Mouse (Mus musculus) stomach, embryonic 16.5 days (tissue): ENCODE results near the gene Cyp2w1. TPM values are rescaled to one million over a fixed set of nuclear protein-coding genes. Genes with fewer than 3 reads are reported as not detected.

Experiments used
- ATAC-seq: fragments of 200-750 bp; cut with Nextera tagmentation; 2 replicates; pipeline ENCODE4 v1.8.0; 2017; ENCODE audit warnings: moderate number of reproducible peaks, moderate TSS enrichment; ENCODE audit not compliant: insufficient read depth, low FRiP score
- H3K27ac ChIP-seq: fragments of 300-500 bp; sonication (generic); 2 replicates; pipeline ENCODE4 v1.5.1; 2014; ENCODE audit warnings: low read length
- H3K27me3 ChIP-seq: fragments of 300-500 bp; sonication (generic); 2 replicates; pipeline ENCODE4 v1.6.1; 2014; ENCODE audit warnings: low read length, control low read depth, mixed read lengths; ENCODE audit not compliant: control insufficient read depth, insufficient read depth
- H3K36me3 ChIP-seq: fragments of 300-500 bp; sonication (generic); 2 replicates; pipeline ENCODE4 v1.6.1; 2014; ENCODE audit warnings: low read length; ENCODE audit not compliant: control insufficient read depth, insufficient read depth
- H3K4me1 ChIP-seq: fragments of 300-500 bp; sonication (generic); 2 replicates; pipeline ENCODE4 v1.6.1; 2014; ENCODE audit warnings: low read length, control low read depth, mixed read lengths; ENCODE audit not compliant: control insufficient read depth, insufficient read depth
- H3K4me2 ChIP-seq: fragments of 300-500 bp; sonication (generic); 2 replicates; pipeline ENCODE4 v1.6.1; 2014; ENCODE audit warnings: low read depth, low read length, mixed read lengths
- H3K4me3 ChIP-seq: fragments of 300-500 bp; sonication (generic); replicated peaks from 2 replicates; pipeline ENCODE4 v1.5.1; 2014; ENCODE audit warnings: mild to moderate bottlenecking, low read length
- H3K9ac ChIP-seq: fragments of 300-500 bp; sonication (generic); 2 replicates; pipeline ENCODE4 v1.6.1; 2014; ENCODE audit warnings: low read length
- H3K9me3 ChIP-seq: fragments of 300-500 bp; sonication (generic); replicated peaks from 2 replicates; pipeline ENCODE4 v1.6.1; 2016; ENCODE audit warnings: low read length, control low read depth; ENCODE audit not compliant: control insufficient read depth
- WGBS: fragments of 180-500 bp; shearing (Covaris S2); extraction: QIAGEN DNeasy Blood & Tissue Kit; methylation state at CpG from one replicate; pipeline ENCODE4 v1.1.7; 2014; 5-methylcytosine and 5-hydroxymethylcytosine counted together
- polyA plus RNA-seq: library from polyadenylated mRNA; unstranded; fragments of >200 nt; fragmentation: Nextera tagmentation; extraction: Ambion mirVana; gene quantifications from 2 replicates; pipeline ENCODE4 v1.2.1, GENCODE M21; 2015

The Cyp2w1 gene
- polyA plus RNA-seq, 1 experiment from 2014 or later, result 11.4 TPM

GRCm38 (mm10) chr5:139351628-139352027, 789 bp upstream of the Cyp2w1 start:
- peak overlapping the region; percentile 60 for H3K9ac ChIP-seq
- peak overlapping the region; percentile 90 for H3K27ac ChIP-seq
- H3K27me3 ChIP-seq, result no peaks in the 10 kb centered on the region
- H3K9me3 ChIP-seq, result no peaks in the 10 kb centered on the region
- 20% methylated on average over 8 of the region's 8 CpGs for WGBS
- ATAC-seq, result peak; percentile 28; the same call in 1 of the 2 replicates
- peak overlapping the region; percentile 35 for H3K4me2 ChIP-seq
- H3K4me3 ChIP-seq, result peak overlapping the region; percentile 34; the same call in 1 of the 2 replicates
- peaks cover 30% of the 10 kb centered on the region for H3K4me1 ChIP-seq
- H3K36me3 ChIP-seq, result no peaks in the 10 kb centered on the region

- no peaks in the 10 kb centered on the region for H3K27me3 ChIP-seq
- H3K4me1 ChIP-seq, result peaks cover 30% of the 10 kb centered on the region
- peak overlapping the region; percentile 44 for H3K4me2 ChIP-seq
- 47% methylated on average over 10 of the region's 10 CpGs for WGBS
- H3K27ac ChIP-seq, result peak overlapping the region; percentile 85
- no peaks in the 10 kb centered on the region for H3K36me3 ChIP-seq
- no peaks in the 10 kb centered on the region for H3K9me3 ChIP-seq
- peak overlapping the region; percentile 34 for H3K4me3 ChIP-seq
- peak overlapping the region; percentile 56 for H3K9ac ChIP-seq
- no peak for ATAC-seq
Measured at GRCm38 (mm10) chr5:139353496-139353895, 1.1 kb downstream of the Cyp2w1 start.

- Histone ChIP-seq H3K4me1 (peaks cover 30% of the 10 kb centered on the region), H3K9me3 (no peaks in the 10 kb centered on the region), H3K4me3 (peak overlapping the region; percentile 34), H3K4me2 (peak overlapping the region; percentile 44), H3K27me3 (no peaks in the 10 kb centered on the region), H3K36me3 (no peaks in the 10 kb centered on the region), H3K9ac (peak overlapping the region; percentile 56), H3K27ac (peak overlapping the region; percentile 85)
- ATAC-seq, result peak; percentile 15; the same call in 1 of the 2 replicates
- WGBS, result 74% methylated on average over 11 of the region's 11 CpGs
Measured at GRCm38 (mm10) chr5:139353946-139354345, 1.5 kb downstream of the Cyp2w1 start.

GRCm38 (mm10) chr5:139355235-139355772, 2.9 kb downstream of the Cyp2w1 start:
- H3K4me2 ChIP-seq, result no peak overlapping the region
- H3K4me3 ChIP-seq, result no peak overlapping the region
- WGBS, result 34% methylated on average over 19 of the region's 19 CpGs
- H3K27me3 ChIP-seq, result no peaks in the 10 kb centered on the region
- no peaks in the 10 kb centered on the region for H3K9me3 ChIP-seq
- H3K36me3 ChIP-seq, result no peaks in the 10 kb centered on the region
- H3K27ac ChIP-seq, result no peak overlapping the region
- ATAC-seq, result no peak
- no peak overlapping the region for H3K9ac ChIP-seq
- peaks cover 25% of the 10 kb centered on the region for H3K4me1 ChIP-seq

- Histone ChIP-seq H3K4me2 (no peak overlapping the region), H3K27me3 (no peaks in the 10 kb centered on the region), H3K27ac (no peak overlapping the region), H3K9me3 (no peaks in the 10 kb centered on the region), H3K9ac (no peak overlapping the region), H3K4me3 (no peak overlapping the region), H3K4me1 (0 out of 2 replicates have a peak, but pooled peaks cover 5% of the 10 kb centered on the region), H3K36me3 (no peaks in the 10 kb centered on the region)
- ATAC-seq, result 0 out of 2 replicates have a peak, but pooled peaks have one; percentile 25
- WGBS, result 82% methylated on average over 2 of the region's 2 CpGs
Measured at GRCm38 (mm10) chr5:139358653-139359052, 6.2 kb downstream of the Cyp2w1 start.

- H3K27me3 ChIP-seq, result no peaks in the 10 kb centered on the region
- no peak for ATAC-seq
- H3K4me3 ChIP-seq, result no peak overlapping the region
- H3K36me3 ChIP-seq, result no peaks in the 10 kb centered on the region
- H3K27ac ChIP-seq, result no peak overlapping the region
- H3K9me3 ChIP-seq, result no peaks in the 10 kb centered on the region
- peaks cover 5% of the 10 kb centered on the region; the same call in 1 of the 2 replicates for H3K4me1 ChIP-seq
- no peak overlapping the region for H3K9ac ChIP-seq
- WGBS, result 87% methylated on average over 5 of the region's 5 CpGs
- no peak overlapping the region for H3K4me2 ChIP-seq
Measured at GRCm38 (mm10) chr5:139359244-139359643, 6.8 kb downstream of the Cyp2w1 start.

- WGBS, result 58% methylated on average over 7 of the region's 7 CpGs
Measured at GRCm38 (mm10) chr5:139363858-139364257, 11.4 kb downstream of the Cyp2w1 start.

GRCm38 (mm10) chr5:139364260-139364910, 12.0 kb downstream of the Cyp2w1 start:
- WGBS, result 25% methylated on average over 12 of the region's 12 CpGs
- peak overlapping the region; percentile 40; the same call in 1 of the 2 replicates for H3K27ac ChIP-seq

More at GRCm38 (mm10) chr5:139363858-139364257, 11.4 kb downstream of the Cyp2w1 start:
- no peak overlapping the region for H3K9ac ChIP-seq
- no peaks in the 10 kb centered on the region for H3K36me3 ChIP-seq
- no peak overlapping the region for H3K4me3 ChIP-seq
- no peaks in the 10 kb centered on the region for H3K27me3 ChIP-seq
- no peak overlapping the region for H3K4me2 ChIP-seq
- no peaks in the 10 kb centered on the region for H3K9me3 ChIP-seq
- H3K27ac ChIP-seq, result no peak overlapping the region
- H3K4me1 ChIP-seq, result peaks cover 12% of the 10 kb centered on the region
- ATAC-seq, result no peak

GRCm38 (mm10) chr5:139364911-139365571, 12.6 kb downstream of the Cyp2w1 start:
- Histone ChIP-seq H3K9me3 (no peaks in the 10 kb centered on the region), H3K4me1 (peaks cover 12% of the 10 kb centered on the region), H3K36me3 (no peaks in the 10 kb centered on the region), H3K27ac (peak overlapping the region; percentile 49; the same call in 1 of the 2 replicates), H3K4me3 (no peak overlapping the region), H3K9ac (peak overlapping the region; percentile 60), H3K27me3 (no peaks in the 10 kb centered on the region), H3K4me2 (no peak overlapping the region)
- no peak for ATAC-seq
- 31% methylated on average over 5 of the region's 5 CpGs for WGBS

More at GRCm38 (mm10) chr5:139364260-139364910, 12.0 kb downstream of the Cyp2w1 start:
- Histone ChIP-seq H3K4me2 (no peak overlapping the region; the same call in 1 of the 2 replicates), H3K4me1 (peaks cover 12% of the 10 kb centered on the region), H3K27me3 (no peaks in the 10 kb centered on the region), H3K36me3 (no peaks in the 10 kb centered on the region), H3K9ac (peak overlapping the region; percentile 60), H3K9me3 (no peaks in the 10 kb centered on the region), H3K4me3 (no peak overlapping the region)
- peak; percentile 69 for ATAC-seq
